ENCODE assay signal across 17 mouse cellular contexts in the genomic region with DNA sequence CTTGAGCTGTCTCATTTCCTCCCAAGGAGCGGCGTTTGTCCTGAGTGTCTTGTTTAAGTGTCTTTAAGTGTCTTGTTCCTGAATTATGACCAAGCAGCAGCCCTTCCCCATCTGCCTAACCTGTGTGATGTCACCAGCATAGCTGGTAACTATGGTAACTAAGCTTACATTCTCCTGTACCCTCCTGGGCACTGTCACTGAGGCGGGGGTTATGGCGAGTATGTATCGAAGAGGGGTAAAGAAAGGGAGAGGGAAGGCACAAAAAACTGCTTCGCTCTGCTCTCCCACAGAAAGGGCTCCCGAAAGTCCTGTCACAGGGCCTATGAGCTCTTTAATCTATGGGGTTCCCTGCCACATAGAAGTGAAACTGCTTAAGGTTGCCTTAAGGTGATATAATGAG.
A peak's percentile ranks its signal among the peaks of the same experiment; 100 is the strongest.
DNase-seq lines count a peak whose midpoint lies in the region; ATAC-seq and TF ChIP-seq lines count a peak whose summit lies in the region.
"Had no signal": no experiment of that assay in that cellular context is flagged by ENCODE, and none has a peak within 500 bp of the region (broad histone marks: within the 10 kb centered on the region; RNA-seq: fewer than 3 reads in every experiment).

No protein-coding gene starts in this region.

- WGBS in heart, embryonic 13.5 days: 75% methylated on average over 7 of the region's 7 CpGs
- 50% methylated on average over 7 of the region's 7 CpGs for WGBS in lung, postnatal 0 days
- 43% methylated on average over 7 of the region's 7 CpGs for WGBS in limb, embryonic 14.5 days

- H3K27me3 ChIP-seq in heart, embryonic 13.5 days (replicated peaks): no peaks in the 10 kb centered on the region
- H3K27me3 ChIP-seq in lung, postnatal 0 days (replicated peaks; ENCODE audit: insufficient read depth, low read length): no peaks in the 10 kb centered on the region
- no peaks in the 10 kb centered on the region for H3K27me3 ChIP-seq in limb, embryonic 14.5 days (ENCODE audit: control insufficient read depth, insufficient read depth, low read length)

- no peak overlapping the region for H3K4me3 ChIP-seq in heart, embryonic 13.5 days
- H3K4me3 ChIP-seq in lung, postnatal 0 days (ENCODE audit: low read depth, low read length): no peak overlapping the region
- H3K4me3 ChIP-seq in limb, embryonic 14.5 days (replicated peaks; ENCODE audit: low read length): no peak overlapping the region

- no peak for TF ChIP-seq EP300 in lung, postnatal 0 days (IDR thresholded peaks at IDR 0.05)

- TF ChIP-seq POLR2A in limb, embryonic 14.5 days (IDR thresholded peaks at IDR 0.05; ENCODE audit: borderline replicate concordance, extremely low read depth, insufficient read depth, insufficient read length): no peak

- peak overlapping the region; percentile 6; the same call in 1 of the 2 replicates for H3K4me2 ChIP-seq in heart, embryonic 13.5 days
- H3K4me2 ChIP-seq in lung, postnatal 0 days (replicated peaks; ENCODE audit: low read depth, low read length): 0 out of 2 replicates have a peak overlapping the region, but pooled peaks have one; percentile 5
- H3K4me2 ChIP-seq in limb, embryonic 14.5 days (replicated peaks; ENCODE audit: low read depth, low read length, severe bottlenecking): no peak overlapping the region
- H3K4me2 ChIP-seq: heart, embryonic 11.5 days; liver, embryonic 11.5 days had no signal

- H3K4me1 ChIP-seq in heart, embryonic 13.5 days: peaks cover 10% of the 10 kb centered on the region; the same call in 1 of the 2 replicates
- no peaks in the 10 kb centered on the region for H3K4me1 ChIP-seq in lung, postnatal 0 days (ENCODE audit: insufficient read depth, low read depth, low read length)
- peaks cover 11% of the 10 kb centered on the region; the same call in 1 of the 2 replicates for H3K4me1 ChIP-seq in limb, embryonic 14.5 days (ENCODE audit: control insufficient read depth, insufficient read depth, low read length)

- no peak for TF ChIP-seq CTCF in lung, postnatal 0 days (IDR thresholded peaks at IDR 0.05)

- no peak for ATAC-seq in heart, embryonic 13.5 days (ENCODE audit: extremely low read depth, insufficient number of reproducible peaks, low FRiP score, low TSS enrichment)
- no peak for ATAC-seq in lung, postnatal 0 days
- ATAC-seq in limb, embryonic 14.5 days (ENCODE audit: low FRiP score, low read depth): peak; percentile 42; the same call in 1 of the 2 replicates
- ATAC-seq: forebrain, embryonic 16.5 days had no signal

- H3K36me3 ChIP-seq in heart, embryonic 13.5 days: no peaks in the 10 kb centered on the region
- H3K36me3 ChIP-seq in lung, postnatal 0 days (ENCODE audit: insufficient read depth, low read length): no peaks in the 10 kb centered on the region
- H3K36me3 ChIP-seq in limb, embryonic 14.5 days (ENCODE audit: control insufficient read depth, insufficient read depth, low read length): no peaks in the 10 kb centered on the region

- no peak overlapping the region for H3K27ac ChIP-seq in heart, embryonic 13.5 days (replicated peaks)
- no peak overlapping the region for H3K27ac ChIP-seq in lung, postnatal 0 days (ENCODE audit: low read length)
- H3K27ac ChIP-seq in limb, embryonic 14.5 days (replicated peaks; ENCODE audit: low read depth, low read length): no peak overlapping the region

- DNase-seq in embryo, embryonic 10.5 days (ENCODE audit: low spot score): peak; percentile 24
- DNase-seq in embryo, embryonic 11 days: no peak
- no peak for DNase-seq in heart, postnatal 36 days
- no peak for DNase-seq in lung, postnatal 0 days (ENCODE audit: low spot score)
- no peak for DNase-seq in lung, postnatal 25 days (ENCODE audit: low spot score)
- no peak for DNase-seq in limb, embryonic 14.5 days (ENCODE audit: low spot score)
- no peak for DNase-seq in left cerebral cortex, postnatal 36 days (ENCODE audit: low spot score in 2 of 2)
- DNase-seq: adrenal gland, postnatal 10 days; cerebellum, adult 2 months; gastrocnemius, postnatal 14 days; kidney, adult 9 months; lung, postnatal 36 days; spleen, adult 18-20 months had no signal

- H3K9me3 ChIP-seq in heart, embryonic 13.5 days: no peaks in the 10 kb centered on the region
- no peaks in the 10 kb centered on the region for H3K9me3 ChIP-seq in lung, postnatal 0 days (ENCODE audit: low read length)
- H3K9me3 ChIP-seq in limb, embryonic 14.5 days (ENCODE audit: control insufficient read depth, low read length): no peaks in the 10 kb centered on the region

- H3K9ac ChIP-seq in heart, embryonic 13.5 days: no peak overlapping the region
- no peak overlapping the region for H3K9ac ChIP-seq in lung, postnatal 0 days (replicated peaks; ENCODE audit: low read depth)
- H3K9ac ChIP-seq in limb, embryonic 14.5 days (ENCODE audit: low read depth, low read length, severe bottlenecking): no peak overlapping the region

- intact Hi-C loops in heart, postnatal 36 days (cut with DNase I): no loop called here
- intact Hi-C loops in left cerebral cortex, postnatal 36 days (cut with DNase I): no loop called here
